In genomic region chr13:51261619-51262018, GRCm38 (mm10) we compare ENCODE assay signal across 10 mouse cellular contexts.
DNase-seq lines count a peak whose midpoint lies in the region; ATAC-seq lines count a peak whose summit lies in the region.
"Had no signal": no experiment of that assay in that cellular context is flagged by ENCODE, and none has a peak within 500 bp of the region (broad histone marks: within the 10 kb centered on the region; RNA-seq: fewer than 3 reads in every experiment).

No protein-coding gene starts in this region.

- H3K9ac ChIP-seq in hindbrain, embryonic 15.5 days = no peak overlapping the region
- H3K9ac ChIP-seq in hindbrain, embryonic 13.5 days = no peak overlapping the region
- no peak overlapping the region for H3K9ac ChIP-seq in embryonic facial prominence, embryonic 15.5 days
- peak overlapping the region; percentile 36; the same call in 1 of the 2 replicates for H3K9ac ChIP-seq in limb, embryonic 13.5 days
- H3K9ac ChIP-seq in heart, embryonic 11.5 days (ENCODE audit: low read depth, low read length) = no peak overlapping the region

- WGBS in hindbrain, embryonic 15.5 days = 70% methylated on average over 8 of the region's 8 CpGs
- 71% methylated on average over 8 of the region's 8 CpGs for WGBS in hindbrain, embryonic 13.5 days
- 30% methylated on average over 8 of the region's 8 CpGs for WGBS in embryonic facial prominence, embryonic 15.5 days
- WGBS in limb, embryonic 13.5 days = 12% methylated on average over 8 of the region's 8 CpGs
- 73% methylated on average over 8 of the region's 8 CpGs for WGBS in heart, embryonic 11.5 days (ENCODE audit: insufficient replicate concordance)

- no peaks in the 10 kb centered on the region for H3K27me3 ChIP-seq in hindbrain, embryonic 15.5 days
- H3K27me3 ChIP-seq in hindbrain, embryonic 13.5 days = no peaks in the 10 kb centered on the region
- H3K27me3 ChIP-seq in embryonic facial prominence, embryonic 15.5 days = no peaks in the 10 kb centered on the region
- no peaks in the 10 kb centered on the region for H3K27me3 ChIP-seq in limb, embryonic 13.5 days
- no peaks in the 10 kb centered on the region for H3K27me3 ChIP-seq in heart, embryonic 11.5 days (ENCODE audit: control insufficient read depth, insufficient read depth, low read length)

- no peak overlapping the region for H3K4me2 ChIP-seq in hindbrain, embryonic 15.5 days
- no peak overlapping the region for H3K4me2 ChIP-seq in hindbrain, embryonic 13.5 days
- peak overlapping the region; percentile 35 for H3K4me2 ChIP-seq in embryonic facial prominence, embryonic 15.5 days (replicated peaks)
- H3K4me2 ChIP-seq in limb, embryonic 13.5 days (replicated peaks) = peak overlapping the region; percentile 54
- no peak overlapping the region for H3K4me2 ChIP-seq in heart, embryonic 11.5 days

- 0 out of 2 replicates have a peak, but pooled peaks cover 8% of the 10 kb centered on the region for H3K4me1 ChIP-seq in hindbrain, embryonic 15.5 days (replicated peaks)
- H3K4me1 ChIP-seq in hindbrain, embryonic 13.5 days (replicated peaks) = peaks cover 13% of the 10 kb centered on the region
- peaks cover 40% of the 10 kb centered on the region for H3K4me1 ChIP-seq in embryonic facial prominence, embryonic 15.5 days
- peaks cover 53% of the 10 kb centered on the region for H3K4me1 ChIP-seq in limb, embryonic 13.5 days
- no peaks in the 10 kb centered on the region for H3K4me1 ChIP-seq in heart, embryonic 11.5 days (ENCODE audit: control insufficient read depth, insufficient read depth, low read length)

- no peak overlapping the region for H3K4me3 ChIP-seq in hindbrain, embryonic 15.5 days
- no peak overlapping the region for H3K4me3 ChIP-seq in hindbrain, embryonic 13.5 days
- H3K4me3 ChIP-seq in embryonic facial prominence, embryonic 15.5 days (replicated peaks) = peak overlapping the region; percentile 22
- peak overlapping the region; percentile 28 for H3K4me3 ChIP-seq in limb, embryonic 13.5 days
- H3K4me3 ChIP-seq in heart, embryonic 11.5 days (ENCODE audit: low read depth, low read length) = no peak overlapping the region
- H3K4me3 ChIP-seq: erythroblast, embryonic 14.5 days had no signal

- no peaks in the 10 kb centered on the region for H3K36me3 ChIP-seq in hindbrain, embryonic 15.5 days
- H3K36me3 ChIP-seq in hindbrain, embryonic 13.5 days = no peaks in the 10 kb centered on the region
- no peaks in the 10 kb centered on the region for H3K36me3 ChIP-seq in embryonic facial prominence, embryonic 15.5 days
- H3K36me3 ChIP-seq in limb, embryonic 13.5 days = no peaks in the 10 kb centered on the region
- no peaks in the 10 kb centered on the region for H3K36me3 ChIP-seq in heart, embryonic 11.5 days (ENCODE audit: control insufficient read depth, insufficient read depth, low read length)

- no peak overlapping the region for H3K27ac ChIP-seq in hindbrain, embryonic 15.5 days (replicated peaks)
- no peak overlapping the region for H3K27ac ChIP-seq in hindbrain, embryonic 13.5 days
- peak overlapping the region; percentile 51 for H3K27ac ChIP-seq in embryonic facial prominence, embryonic 15.5 days (replicated peaks)
- H3K27ac ChIP-seq in limb, embryonic 13.5 days = peak overlapping the region; percentile 91
- H3K27ac ChIP-seq in heart, embryonic 11.5 days (ENCODE audit: low read depth, low read length) = no peak overlapping the region

- H3K9me3 ChIP-seq in hindbrain, embryonic 15.5 days = no peaks in the 10 kb centered on the region
- H3K9me3 ChIP-seq in hindbrain, embryonic 13.5 days = no peaks in the 10 kb centered on the region
- no peaks in the 10 kb centered on the region for H3K9me3 ChIP-seq in embryonic facial prominence, embryonic 15.5 days (replicated peaks)
- no peaks in the 10 kb centered on the region for H3K9me3 ChIP-seq in limb, embryonic 13.5 days
- H3K9me3 ChIP-seq in heart, embryonic 11.5 days (replicated peaks; ENCODE audit: control insufficient read depth, low read length) = no peaks in the 10 kb centered on the region

- peak; percentile 48; the same call in 1 of the 2 replicates for ATAC-seq in hindbrain, embryonic 15.5 days (ENCODE audit: low FRiP score, low read depth)
- ATAC-seq in hindbrain, embryonic 13.5 days (ENCODE audit: low FRiP score) = no peak; the same call in 1 of the 2 replicates
- no peak for ATAC-seq in embryonic facial prominence, embryonic 15.5 days (ENCODE audit: insufficient number of reproducible peaks, low FRiP score, low TSS enrichment, low read depth)
- peak; percentile 26 for ATAC-seq in limb, embryonic 13.5 days (ENCODE audit: low FRiP score, low read depth)
- ATAC-seq in activated CD4-positive, CD25-positive, alpha-beta regulatory T cell, adult 4 months = no peak
- ATAC-seq in heart, embryonic 11.5 days (replicated peaks; ENCODE audit: insufficient number of reproducible peaks, low FRiP score, low TSS enrichment) = no peak

- peak; percentile 79 for DNase-seq in brain, adult 2 months (ENCODE audit: low read depth, low spot score)
- DNase-seq in MN1 (ENCODE audit: low spot score) = no peak
- DNase-seq: adrenal gland, adult 2 months had no signal

Comparison
In these comparisons a context has a peak if more than half of its experiments do, and no peak if none do; other contexts are left out.
1. ATAC-seq: peak in hindbrain, embryonic 15.5 days (single experiment) and limb, embryonic 13.5 days (single experiment); none in hindbrain, embryonic 13.5 days (single experiment), embryonic facial prominence, embryonic 15.5 days (single experiment), activated CD4-positive, CD25-positive, alpha-beta regulatory T cell, adult 4 months (single experiment) and heart, embryonic 11.5 days (single experiment).
2. H3K27ac ChIP-seq: peak in embryonic facial prominence, embryonic 15.5 days (single experiment) and limb, embryonic 13.5 days (single experiment); none in hindbrain, embryonic 15.5 days (single experiment), hindbrain, embryonic 13.5 days (single experiment) and heart, embryonic 11.5 days (single experiment).
3. H3K4me2 ChIP-seq: peak in embryonic facial prominence, embryonic 15.5 days (single experiment) and limb, embryonic 13.5 days (single experiment); none in hindbrain, embryonic 15.5 days (single experiment), hindbrain, embryonic 13.5 days (single experiment) and heart, embryonic 11.5 days (single experiment).
4. H3K4me3 ChIP-seq: peak in embryonic facial prominence, embryonic 15.5 days (single experiment) and limb, embryonic 13.5 days (single experiment); none in hindbrain, embryonic 15.5 days (single experiment), hindbrain, embryonic 13.5 days (single experiment) and heart, embryonic 11.5 days (single experiment).